ENCODE assay signal across 10 mouse cellular contexts in the genomic region with DNA sequence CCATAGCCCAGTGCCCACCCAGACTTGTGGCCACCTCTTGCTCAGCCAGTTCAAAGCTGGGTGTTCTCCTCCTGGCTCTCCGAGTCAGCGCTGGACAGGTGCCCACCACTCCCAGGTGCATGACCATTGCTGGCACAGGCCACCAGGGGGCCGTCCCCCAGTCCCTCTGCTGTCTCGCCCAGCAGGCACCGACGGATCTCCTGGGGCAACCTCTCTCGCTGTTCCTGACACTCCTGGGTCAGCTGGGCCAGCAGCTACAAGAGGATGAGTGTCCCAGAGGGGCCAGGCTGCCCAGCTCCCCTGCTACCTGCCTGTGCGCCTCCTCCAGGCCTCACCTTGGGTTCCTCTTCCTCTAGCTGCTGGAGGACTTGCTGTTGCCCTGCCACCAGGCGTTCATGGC. TPM values are rescaled to one million over a fixed set of nuclear protein-coding genes. Genes with fewer than 3 reads are reported as not detected.
DNase-seq lines count a peak whose midpoint lies in the region; ATAC-seq lines count a peak whose summit lies in the region.
"Had no signal": no experiment of that assay in that cellular context is flagged by ENCODE, and none has a peak within 500 bp of the region (broad histone marks: within the 10 kb centered on the region; RNA-seq: fewer than 3 reads in every experiment).

No protein-coding gene starts in this region.

- no peak overlapping the region for H3K4me3 ChIP-seq in forebrain, embryonic 11.5 days (ENCODE audit: low read depth, low read length)
- no peak overlapping the region for H3K4me3 ChIP-seq in midbrain, embryonic 11.5 days (ENCODE audit: low read depth, low read length)
- H3K4me3 ChIP-seq: erythroblast, embryonic 14.5 days; stomach, embryonic 15.5 days had no signal

- no peak overlapping the region for H3K27ac ChIP-seq in forebrain, embryonic 11.5 days (ENCODE audit: low read depth, low read length)
- H3K27ac ChIP-seq in midbrain, embryonic 11.5 days (ENCODE audit: low read depth, low read length): no peak overlapping the region
- H3K27ac ChIP-seq: stomach, embryonic 15.5 days had no signal

- no peaks in the 10 kb centered on the region; the same call in 1 of the 2 replicates for H3K36me3 ChIP-seq in forebrain, embryonic 11.5 days (ENCODE audit: control insufficient read depth, insufficient read depth, low read length)
- H3K36me3 ChIP-seq in midbrain, embryonic 11.5 days (ENCODE audit: control insufficient read depth, insufficient read depth, low read length): no peaks in the 10 kb centered on the region

- peaks cover 8% of the 10 kb centered on the region; the same call in 1 of the 2 replicates for H3K4me1 ChIP-seq in forebrain, embryonic 11.5 days (replicated peaks; ENCODE audit: control insufficient read depth, insufficient read depth, low read length)
- H3K4me1 ChIP-seq in midbrain, embryonic 11.5 days (ENCODE audit: control insufficient read depth, insufficient read depth, low read length): peaks cover 15% of the 10 kb centered on the region

- no peak overlapping the region for H3K4me2 ChIP-seq in forebrain, embryonic 11.5 days (ENCODE audit: low read depth, low read length, severe bottlenecking)
- H3K4me2 ChIP-seq in midbrain, embryonic 11.5 days: no peak overlapping the region
- H3K4me2 ChIP-seq: stomach, embryonic 15.5 days had no signal

- DNase-seq in embryo, embryonic 11 days: peak; percentile 38
- no peak for DNase-seq in embryo, embryonic 10 days (ENCODE audit: low spot score)
- peak; percentile 69 for DNase-seq in ovary, postnatal 36 days (ENCODE audit: low spot score)
- no peak for DNase-seq in ovary, postnatal 10 days (ENCODE audit: low spot score)
- DNase-seq in kidney, adult 9 months: peak; percentile 73
- DNase-seq in testis, postnatal 10 days (ENCODE audit: low spot score): peak; percentile 78
- no peak for DNase-seq in forebrain, embryonic 11.5 days (ENCODE audit: low spot score)
- no peak for DNase-seq in midbrain, embryonic 11.5 days (ENCODE audit: low spot score, missing footprints)

- no peaks in the 10 kb centered on the region for H3K27me3 ChIP-seq in forebrain, embryonic 11.5 days (ENCODE audit: control insufficient read depth, insufficient read depth, low read length)
- H3K27me3 ChIP-seq in midbrain, embryonic 11.5 days (ENCODE audit: control insufficient read depth, insufficient read depth, low read length): no peaks in the 10 kb centered on the region
- H3K27me3 ChIP-seq: stomach, embryonic 15.5 days had no signal

- no peaks in the 10 kb centered on the region for H3K9me3 ChIP-seq in forebrain, embryonic 11.5 days (ENCODE audit: control insufficient read depth, low read length)
- H3K9me3 ChIP-seq in midbrain, embryonic 11.5 days (ENCODE audit: control insufficient read depth, low read length): no peaks in the 10 kb centered on the region
- H3K9me3 ChIP-seq: stomach, embryonic 15.5 days had no signal

- no peak overlapping the region for H3K9ac ChIP-seq in forebrain, embryonic 11.5 days (ENCODE audit: low read length)
- no peak overlapping the region for H3K9ac ChIP-seq in midbrain, embryonic 11.5 days (ENCODE audit: low read length)
- H3K9ac ChIP-seq: stomach, embryonic 15.5 days had no signal

- no peak for ATAC-seq in forebrain, embryonic 11.5 days (replicated peaks; ENCODE audit: low FRiP score)
- no peak for ATAC-seq in midbrain, embryonic 11.5 days (ENCODE audit: low FRiP score)

- WGBS in forebrain, embryonic 11.5 days: 55% methylated on average over 9 of the region's 9 CpGs
- 61% methylated on average over 9 of the region's 9 CpGs for WGBS in midbrain, embryonic 11.5 days

RNA-seq across cellular contexts. Expression of a gene that starts 11.8 kb away (rescaled TPM):
- polyA plus RNA-seq in forebrain, embryonic 11.5 days (2014; fragmentation: Nextera tagmentation; extraction: Ambion mirVana): 32.7 and 34.3 TPM in 2 replicates
- polyA plus RNA-seq in midbrain, embryonic 11.5 days (2014; fragmentation: Nextera tagmentation; extraction: Ambion mirVana): 28.0 and 32.0 TPM in 2 replicates

RNA-seq across cellular contexts. Expression of a gene that starts 12.4 kb away (rescaled TPM):
- polyA plus RNA-seq in forebrain, embryonic 11.5 days (2014; fragmentation: Nextera tagmentation; extraction: Ambion mirVana): 56.6 and 57.0 TPM in 2 replicates
- polyA plus RNA-seq in midbrain, embryonic 11.5 days (2014; fragmentation: Nextera tagmentation; extraction: Ambion mirVana): 53.7 and 55.9 TPM in 2 replicates

RNA-seq across cellular contexts. Expression of a gene that starts 19.7 kb away (rescaled TPM):
- not detected in 2 replicates for polyA plus RNA-seq in forebrain, embryonic 11.5 days (2014; fragmentation: Nextera tagmentation; extraction: Ambion mirVana)
- not detected in 2 replicates for polyA plus RNA-seq in midbrain, embryonic 11.5 days (2014; fragmentation: Nextera tagmentation; extraction: Ambion mirVana)
- polyA plus RNA-seq: erythroblast, embryonic 14.5 days had no signal

RNA-seq across cellular contexts. Expression of a gene that starts 20.7 kb away (rescaled TPM):
- polyA plus RNA-seq in forebrain, embryonic 11.5 days (2014; fragmentation: Nextera tagmentation; extraction: Ambion mirVana): 305 and 329 TPM in 2 replicates
- polyA plus RNA-seq in midbrain, embryonic 11.5 days (2014; fragmentation: Nextera tagmentation; extraction: Ambion mirVana): 245 and 285 TPM in 2 replicates

RNA-seq across cellular contexts. Expression of a gene that starts 22.2 kb away (rescaled TPM):
- 21.2 and 24.1 TPM in 2 replicates for polyA plus RNA-seq in forebrain, embryonic 11.5 days (2014; fragmentation: Nextera tagmentation; extraction: Ambion mirVana)
- 13.0 and 14.2 TPM in 2 replicates for polyA plus RNA-seq in midbrain, embryonic 11.5 days (2014; fragmentation: Nextera tagmentation; extraction: Ambion mirVana)

Comparison
In these comparisons a context has a peak if more than half of its experiments do, and no peak if none do; other contexts are left out.
1. DNase-seq: peak in embryo, embryonic 11 days (single experiment), ovary, postnatal 36 days (single experiment), kidney, adult 9 months (single experiment) and testis, postnatal 10 days (single experiment); none in embryo, embryonic 10 days (single experiment), ovary, postnatal 10 days (single experiment), forebrain, embryonic 11.5 days (single experiment) and midbrain, embryonic 11.5 days (single experiment).